Comparison of ENCODE assay signal across 27 mouse cellular contexts in genomic region chr13:10053301-10053889, GRCm38 (mm10).
A peak's percentile ranks its signal among the peaks of the same experiment; 100 is the strongest.
DNase-seq lines count a peak whose midpoint lies in the region; ATAC-seq and TF ChIP-seq lines count a peak whose summit lies in the region.
"Had no signal": no experiment of that assay in that cellular context is flagged by ENCODE, and none has a peak within 500 bp of the region (broad histone marks: within the 10 kb centered on the region; RNA-seq: fewer than 3 reads in every experiment).

No protein-coding gene starts in this region.

- peak; percentile 58; the same call in 1 of the 2 replicates for ATAC-seq in forebrain, embryonic 15.5 days (replicated peaks)
- ATAC-seq in midbrain, embryonic 11.5 days (ENCODE audit: low FRiP score) = no peak
- no peak for ATAC-seq in midbrain, embryonic 14.5 days (ENCODE audit: low FRiP score, low TSS enrichment)
- peak; percentile 68 for ATAC-seq in forebrain, postnatal 0 days
- ATAC-seq in hindbrain, embryonic 13.5 days (ENCODE audit: low FRiP score) = no peak
- ATAC-seq: hindbrain, postnatal 0 days; intestine, embryonic 15.5 days had no signal

- H3K27me3 ChIP-seq in forebrain, embryonic 15.5 days = no peaks in the 10 kb centered on the region
- H3K27me3 ChIP-seq in forebrain, embryonic 10.5 days (ENCODE audit: poor library complexity, severe bottlenecking) = no peaks in the 10 kb centered on the region
- no peaks in the 10 kb centered on the region for H3K27me3 ChIP-seq in midbrain, embryonic 11.5 days (ENCODE audit: control insufficient read depth, insufficient read depth, low read length)
- no peaks in the 10 kb centered on the region for H3K27me3 ChIP-seq in midbrain, embryonic 14.5 days (ENCODE audit: control insufficient read depth, insufficient read depth, low read length)
- no peaks in the 10 kb centered on the region for H3K27me3 ChIP-seq in forebrain, postnatal 0 days (ENCODE audit: insufficient read depth, low read length)
- no peaks in the 10 kb centered on the region for H3K27me3 ChIP-seq in hindbrain, embryonic 13.5 days
- H3K27me3 ChIP-seq: embryonic facial prominence, embryonic 15.5 days; heart, embryonic 15.5 days; intestine, embryonic 15.5 days; limb, embryonic 12.5 days; liver, embryonic 15.5 days; neural tube, embryonic 12.5 days had no signal

- 71% methylated on average over 8 of the region's 8 CpGs for WGBS in forebrain, embryonic 15.5 days
- WGBS in forebrain, embryonic 10.5 days = 94% methylated on average over 8 of the region's 8 CpGs
- WGBS in midbrain, embryonic 11.5 days = 94% methylated on average over 8 of the region's 8 CpGs
- 94% methylated on average over 8 of the region's 8 CpGs for WGBS in midbrain, embryonic 14.5 days
- WGBS in forebrain, postnatal 0 days = 59% methylated on average over 8 of the region's 8 CpGs
- WGBS in hindbrain, embryonic 13.5 days = 93% methylated on average over 8 of the region's 8 CpGs

- no peak for DNase-seq in forebrain, embryonic 10.5 days (ENCODE audit: extremely low spot score, low spot score)
- peak; percentile 28 for DNase-seq in midbrain, embryonic 11.5 days (ENCODE audit: low spot score, missing footprints)
- no peak for DNase-seq in midbrain, embryonic 14.5 days
- peak; percentile 43 for DNase-seq in brain, adult 2 months (ENCODE audit: low read depth, low spot score)
- DNase-seq in forebrain, postnatal 0 days = peak; percentile 72
- DNase-seq in testis, postnatal 10 days (ENCODE audit: low spot score) = no peak
- DNase-seq: adrenal gland, postnatal 25 days; cerebellum, adult 8-10 months; cerebellum, postnatal 25 days; kidney, adult 2 months; kidney, postnatal 36 days; layer of hippocampus, postnatal 36 days; lung, embryonic 14.5 days; thymus, postnatal 14 days had no signal

- no peaks in the 10 kb centered on the region for H3K36me3 ChIP-seq in forebrain, embryonic 15.5 days
- H3K36me3 ChIP-seq in forebrain, embryonic 10.5 days (replicated peaks) = no peaks in the 10 kb centered on the region
- no peaks in the 10 kb centered on the region for H3K36me3 ChIP-seq in midbrain, embryonic 11.5 days (ENCODE audit: control insufficient read depth, insufficient read depth, low read length)
- no peaks in the 10 kb centered on the region for H3K36me3 ChIP-seq in midbrain, embryonic 14.5 days (ENCODE audit: control insufficient read depth, insufficient read depth, low read length)
- no peaks in the 10 kb centered on the region for H3K36me3 ChIP-seq in forebrain, postnatal 0 days (ENCODE audit: insufficient read depth)
- no peaks in the 10 kb centered on the region for H3K36me3 ChIP-seq in hindbrain, embryonic 13.5 days
- H3K36me3 ChIP-seq: embryonic facial prominence, embryonic 10.5 days; embryonic facial prominence, embryonic 15.5 days; heart, embryonic 15.5 days; intestine, embryonic 15.5 days; limb, embryonic 12.5 days; liver, embryonic 15.5 days; midbrain, embryonic 10.5 days; neural tube, embryonic 12.5 days had no signal

- TF ChIP-seq CTCF in forebrain, postnatal 0 days (IDR thresholded peaks at IDR 0.05; ENCODE audit: low read depth) = no peak

- no peak overlapping the region for H3K9ac ChIP-seq in forebrain, embryonic 15.5 days (replicated peaks)
- no peak overlapping the region for H3K9ac ChIP-seq in midbrain, embryonic 11.5 days (ENCODE audit: low read length)
- H3K9ac ChIP-seq in midbrain, embryonic 14.5 days (replicated peaks; ENCODE audit: low read length) = no peak overlapping the region
- H3K9ac ChIP-seq in forebrain, postnatal 0 days = no peak overlapping the region
- no peak overlapping the region for H3K9ac ChIP-seq in hindbrain, embryonic 13.5 days
- H3K9ac ChIP-seq: embryonic facial prominence, embryonic 15.5 days; heart, embryonic 15.5 days; intestine, embryonic 15.5 days; limb, embryonic 12.5 days; liver, embryonic 15.5 days; lung, embryonic 14.5 days; neural tube, embryonic 12.5 days had no signal

- no peaks in the 10 kb centered on the region for H3K4me1 ChIP-seq in forebrain, embryonic 15.5 days
- H3K4me1 ChIP-seq in forebrain, embryonic 10.5 days = no peaks in the 10 kb centered on the region
- no peaks in the 10 kb centered on the region for H3K4me1 ChIP-seq in midbrain, embryonic 11.5 days (ENCODE audit: control insufficient read depth, insufficient read depth, low read length)
- no peaks in the 10 kb centered on the region for H3K4me1 ChIP-seq in midbrain, embryonic 14.5 days (ENCODE audit: control insufficient read depth, insufficient read depth, low read length)
- H3K4me1 ChIP-seq in forebrain, postnatal 0 days (ENCODE audit: insufficient read depth) = no peaks in the 10 kb centered on the region
- H3K4me1 ChIP-seq in hindbrain, embryonic 13.5 days (replicated peaks) = no peaks in the 10 kb centered on the region
- H3K4me1 ChIP-seq: embryonic facial prominence, embryonic 10.5 days; embryonic facial prominence, embryonic 15.5 days; intestine, embryonic 15.5 days; limb, embryonic 12.5 days; liver, embryonic 15.5 days; midbrain, embryonic 10.5 days; neural tube, embryonic 12.5 days had no signal

- no peaks in the 10 kb centered on the region for H3K9me3 ChIP-seq in forebrain, embryonic 15.5 days
- 0 out of 2 replicates have a peak, but pooled peaks cover 3% of the 10 kb centered on the region for H3K9me3 ChIP-seq in forebrain, embryonic 10.5 days
- no peaks in the 10 kb centered on the region for H3K9me3 ChIP-seq in midbrain, embryonic 11.5 days (ENCODE audit: control insufficient read depth, low read length)
- H3K9me3 ChIP-seq in midbrain, embryonic 14.5 days (ENCODE audit: control insufficient read depth, low read length) = no peaks in the 10 kb centered on the region
- H3K9me3 ChIP-seq in forebrain, postnatal 0 days (ENCODE audit: low read length) = no peaks in the 10 kb centered on the region
- H3K9me3 ChIP-seq in hindbrain, embryonic 13.5 days = no peaks in the 10 kb centered on the region; the same call in 1 of the 2 replicates
- H3K9me3 ChIP-seq: embryonic facial prominence, embryonic 15.5 days; heart, embryonic 15.5 days; intestine, embryonic 15.5 days; limb, embryonic 12.5 days; liver, embryonic 15.5 days; midbrain, embryonic 10.5 days had no signal

- H3K27ac ChIP-seq in forebrain, embryonic 15.5 days (replicated peaks) = no peak overlapping the region
- H3K27ac ChIP-seq in forebrain, embryonic 10.5 days = no peak overlapping the region
- H3K27ac ChIP-seq in midbrain, embryonic 11.5 days (ENCODE audit: low read depth, low read length) = no peak overlapping the region
- H3K27ac ChIP-seq in midbrain, embryonic 14.5 days (replicated peaks; ENCODE audit: low read depth, low read length) = no peak overlapping the region
- H3K27ac ChIP-seq in forebrain, postnatal 0 days (ENCODE audit: low read depth, low read length) = no peak overlapping the region
- H3K27ac ChIP-seq in hindbrain, embryonic 13.5 days = no peak overlapping the region
- H3K27ac ChIP-seq: embryonic facial prominence, embryonic 10.5 days; embryonic facial prominence, embryonic 15.5 days; heart, embryonic 15.5 days; hindbrain, postnatal 0 days; intestine, embryonic 15.5 days; layer of hippocampus, adult 2 months; limb, embryonic 12.5 days; liver, embryonic 15.5 days; midbrain, embryonic 10.5 days; neural tube, embryonic 12.5 days had no signal

- no peak overlapping the region for H3K4me3 ChIP-seq in forebrain, embryonic 15.5 days
- no peak overlapping the region for H3K4me3 ChIP-seq in forebrain, embryonic 10.5 days
- H3K4me3 ChIP-seq in midbrain, embryonic 11.5 days (ENCODE audit: low read depth, low read length) = no peak overlapping the region
- H3K4me3 ChIP-seq in midbrain, embryonic 14.5 days (replicated peaks; ENCODE audit: low read depth, low read length) = no peak overlapping the region
- H3K4me3 ChIP-seq in forebrain, postnatal 0 days (ENCODE audit: low read depth, low read length) = no peak overlapping the region
- no peak overlapping the region for H3K4me3 ChIP-seq in hindbrain, embryonic 13.5 days
- H3K4me3 ChIP-seq: embryonic facial prominence, embryonic 10.5 days; embryonic facial prominence, embryonic 15.5 days; heart, embryonic 15.5 days; intestine, embryonic 15.5 days; layer of hippocampus, adult 2 months; limb, embryonic 12.5 days; liver, embryonic 15.5 days; midbrain, embryonic 10.5 days; myocyte; neural tube, embryonic 12.5 days had no signal

- no peak overlapping the region for H3K4me2 ChIP-seq in forebrain, embryonic 15.5 days (replicated peaks)
- H3K4me2 ChIP-seq in midbrain, embryonic 11.5 days = no peak overlapping the region
- no peak overlapping the region for H3K4me2 ChIP-seq in midbrain, embryonic 14.5 days (ENCODE audit: low read length)
- H3K4me2 ChIP-seq in forebrain, postnatal 0 days (ENCODE audit: low read depth) = no peak overlapping the region
- H3K4me2 ChIP-seq in hindbrain, embryonic 13.5 days = no peak overlapping the region
- H3K4me2 ChIP-seq: embryonic facial prominence, embryonic 15.5 days; heart, embryonic 15.5 days; intestine, embryonic 15.5 days; limb, embryonic 12.5 days; liver, embryonic 15.5 days; lung, embryonic 14.5 days; neural tube, embryonic 12.5 days had no signal

Comparison
In these comparisons a context has a peak if more than half of its experiments do, and no peak if none do; other contexts are left out.
1. DNase-seq: peak in midbrain, embryonic 11.5 days (single experiment), brain, adult 2 months (single experiment) and forebrain, postnatal 0 days (single experiment); none in forebrain, embryonic 10.5 days (single experiment), midbrain, embryonic 14.5 days (single experiment) and testis, postnatal 10 days (single experiment).
2. ATAC-seq: peak in forebrain, embryonic 15.5 days (single experiment) and forebrain, postnatal 0 days (single experiment); none in midbrain, embryonic 11.5 days (single experiment), midbrain, embryonic 14.5 days (single experiment) and hindbrain, embryonic 13.5 days (single experiment).